Mouse (Mus musculus): ENCODE measurements around the gene Mageb16. TPM values are rescaled to one million over a fixed set of nuclear protein-coding genes. Genes with fewer than 3 reads are reported as not detected.

Mageb16 gene
- polyA plus RNA-seq (2016; fragmentation: Nextera tagmentation; extraction: Ambion mirVana), result 0.10 TPM in 1 of 2 replicates, not detected in the other

- DNase-seq (ENCODE audit: low spot score), result no peak
- Histone ChIP-seq H3K4me3 (no peak within 1 kb of the TSS), H3K27ac (no peak within 1 kb of the TSS), H3K27me3 (ENCODE audit: low read depth, poor library complexity, severe bottlenecking) (no peaks in the 10 kb centered on the region), H3K4me1 (no peaks in the 10 kb centered on the region), H3K36me3 (no peaks in the 10 kb centered on the region), H3K9me3 (replicated peaks) (no peaks in the 10 kb centered on the region)
- 72% methylated on average over 8 of the region's 8 CpGs for WGBS
Observed at GRCm38 (mm10) chrX:79671411-79671810, at the start of gene Mageb16. Gene Mageb16 (minus strand): TSS chrX:79671435.

DNA sequence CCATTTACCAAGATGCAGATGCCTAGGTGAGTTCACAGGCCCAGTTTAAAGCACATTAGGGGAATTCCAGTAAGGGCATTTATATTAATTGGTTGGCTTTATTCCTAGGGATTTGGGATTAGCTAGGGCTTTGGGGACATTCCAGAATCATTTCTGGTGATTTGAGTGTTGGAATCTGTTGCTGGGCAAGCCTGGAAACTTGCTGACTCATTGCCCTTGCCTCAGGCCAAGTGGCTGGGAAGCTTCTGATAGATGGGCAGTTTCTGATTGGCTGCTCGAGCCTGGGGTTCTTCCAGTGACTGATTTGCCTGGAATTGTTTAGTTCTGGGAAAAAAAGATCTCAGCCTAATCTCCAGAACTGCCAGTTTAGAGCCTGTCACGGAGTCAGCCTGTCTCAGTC is 20.1 kb downstream of the Mageb16 start:
- no peaks in the 10 kb centered on the region for H3K4me1 ChIP-seq
- no peaks in the 10 kb centered on the region for H3K36me3 ChIP-seq
- no peak for DNase-seq (ENCODE audit: low spot score)
- H3K4me3 ChIP-seq, result no peak overlapping the region
- H3K27ac ChIP-seq, result no peak overlapping the region
- 66% methylated on average over 2 of the region's 2 CpGs for WGBS
- H3K27me3 ChIP-seq (ENCODE audit: low read depth, poor library complexity, severe bottlenecking), result no peaks in the 10 kb centered on the region
- no peaks in the 10 kb centered on the region for H3K9me3 ChIP-seq (replicated peaks)

DNA sequence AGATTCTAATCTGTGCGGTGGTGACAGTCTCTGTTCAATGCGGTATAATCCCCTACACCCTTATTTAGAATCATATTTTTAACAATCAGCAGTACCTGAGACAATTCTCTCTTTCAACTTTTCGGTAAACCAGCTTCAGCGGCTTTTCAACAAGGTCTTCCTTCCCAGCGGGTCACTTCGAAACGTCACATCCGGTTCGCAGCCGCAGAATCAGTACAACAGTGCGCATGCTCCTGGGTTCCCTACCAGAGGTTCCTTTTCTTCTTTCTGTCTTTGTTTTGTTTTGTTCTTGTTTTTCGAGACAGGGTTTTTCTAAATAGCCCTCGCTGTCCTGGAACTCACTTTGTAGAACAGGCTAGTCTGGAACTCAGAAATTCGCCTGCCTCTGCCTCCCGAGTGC is 35.8 kb downstream of the Mageb16 start:
- H3K27ac ChIP-seq, result no peak overlapping the region
- no peaks in the 10 kb centered on the region for H3K36me3 ChIP-seq
- H3K4me1 ChIP-seq, result no peaks in the 10 kb centered on the region
- DNase-seq (ENCODE audit: low spot score), result no peak
- H3K4me3 ChIP-seq, result no peak overlapping the region
- no peaks in the 10 kb centered on the region for H3K9me3 ChIP-seq (replicated peaks)
- 93% methylated on average over 15 of the region's 15 CpGs for WGBS
- no peaks in the 10 kb centered on the region for H3K27me3 ChIP-seq (ENCODE audit: low read depth, poor library complexity, severe bottlenecking)

DNA sequence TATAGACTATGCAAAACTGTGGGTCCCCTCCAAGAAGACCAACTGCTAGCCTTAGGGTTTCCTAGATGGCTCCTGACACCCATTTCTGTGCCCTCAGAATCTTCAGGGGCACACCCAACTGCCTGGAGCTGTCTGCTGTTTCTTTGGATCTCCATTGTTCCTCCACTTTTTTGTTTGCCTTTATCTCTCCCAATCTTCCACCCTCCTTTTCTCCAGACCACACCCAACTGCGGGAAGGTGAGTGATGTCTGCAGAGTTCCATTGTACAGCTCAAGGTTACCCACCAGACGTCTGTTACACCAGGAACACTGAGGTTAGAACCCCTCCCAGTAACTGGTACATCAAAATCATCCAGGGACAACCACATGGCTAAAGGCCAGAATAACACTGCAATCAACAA is 64.8 kb downstream of the Mageb16 start:
- H3K4me3 ChIP-seq, result no peak overlapping the region
- H3K27ac ChIP-seq, result no peak overlapping the region
- H3K36me3 ChIP-seq, result no peaks in the 10 kb centered on the region
- WGBS, result 78% methylated on average over 2 of the region's 2 CpGs
- H3K4me1 ChIP-seq, result no peaks in the 10 kb centered on the region
- DNase-seq (ENCODE audit: low spot score), result no peak
- no peaks in the 10 kb centered on the region for H3K9me3 ChIP-seq (replicated peaks)
- H3K27me3 ChIP-seq (ENCODE audit: low read depth, poor library complexity, severe bottlenecking), result no peaks in the 10 kb centered on the region

Other genes with a start within 250 kb of the Mageb16 start
- 0.46 and 0.51 TPM in 2 replicates for gene Gm7173, start 154.2 kb downstream of the Mageb16 start, polyA plus RNA-seq (2016; fragmentation: Nextera tagmentation; extraction: Ambion mirVana)

Measured in limb, embryonic 10.5 days (tissue).